Mouse (Mus musculus): ENCODE results near the gene Cacnb2. TPM values are rescaled to one million over a fixed set of nuclear protein-coding genes. Genes with fewer than 3 reads are reported as not detected.

Gene Cacnb2
- polyA plus RNA-seq, 3 experiments from 2014 or later = 0.36 to 0.41 TPM; not detected in 1

DNA sequence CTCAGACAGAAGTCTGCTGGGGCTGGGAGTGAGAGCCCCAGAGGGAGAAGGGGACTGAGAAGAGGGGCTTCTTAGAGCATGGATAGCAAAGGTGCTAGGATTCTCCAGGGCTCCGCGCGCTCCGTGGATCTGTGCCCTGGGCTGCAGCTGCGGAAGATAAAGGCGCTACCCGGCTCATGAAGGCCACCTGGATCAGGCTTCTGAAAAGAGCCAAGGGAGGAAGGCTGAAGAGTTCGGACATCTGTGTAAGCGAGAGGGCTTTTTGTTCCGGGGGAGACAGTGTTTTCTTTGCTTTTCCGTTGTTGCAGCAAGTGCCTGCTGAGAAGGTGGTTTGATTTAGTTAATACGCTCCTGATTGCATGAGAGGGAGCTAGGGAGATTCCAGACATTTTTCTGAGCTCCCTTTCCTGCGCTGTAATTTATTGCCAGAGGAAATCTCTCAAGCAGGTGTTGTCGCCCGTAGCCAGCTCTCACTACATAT is 270.9 kb downstream of the Cacnb2 start:
- ATAC-seq = no peak

DNA sequence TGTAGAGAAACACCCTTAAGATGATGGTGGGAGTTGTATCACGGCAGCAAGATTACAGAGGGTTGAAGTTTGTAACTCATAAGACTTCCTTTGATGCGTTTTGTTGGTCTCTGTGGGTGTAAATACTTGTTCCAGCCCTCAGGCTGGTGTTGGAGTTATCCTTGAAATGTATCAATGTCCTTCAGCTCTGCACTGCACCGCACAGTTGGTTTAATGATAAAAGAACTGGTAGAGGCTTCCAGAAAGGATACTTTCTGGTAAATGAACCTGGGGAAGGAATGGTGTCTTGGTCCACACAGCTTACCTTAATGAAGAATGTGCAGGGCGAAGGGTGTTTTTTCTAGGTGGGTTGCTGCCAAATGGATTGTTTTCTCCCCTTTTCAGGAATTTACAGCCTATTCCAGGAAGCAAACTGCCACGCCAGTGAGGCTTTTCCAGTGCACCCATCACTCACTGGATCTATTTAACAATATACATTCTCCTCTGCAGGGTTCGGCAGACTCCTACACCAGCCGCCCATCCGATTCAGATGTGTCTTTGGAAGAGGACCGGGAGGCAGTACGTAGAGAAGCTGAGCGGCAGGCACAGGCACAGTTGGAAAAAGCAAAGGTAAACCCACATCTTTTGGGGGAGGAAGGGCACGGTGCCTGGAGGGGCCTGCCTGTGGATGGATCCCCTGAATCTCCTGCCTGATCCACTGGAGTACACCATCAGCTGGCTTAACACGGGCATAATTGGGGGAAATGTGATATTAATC is 271.6 kb downstream of the Cacnb2 start:
- ATAC-seq = no peak

DNA sequence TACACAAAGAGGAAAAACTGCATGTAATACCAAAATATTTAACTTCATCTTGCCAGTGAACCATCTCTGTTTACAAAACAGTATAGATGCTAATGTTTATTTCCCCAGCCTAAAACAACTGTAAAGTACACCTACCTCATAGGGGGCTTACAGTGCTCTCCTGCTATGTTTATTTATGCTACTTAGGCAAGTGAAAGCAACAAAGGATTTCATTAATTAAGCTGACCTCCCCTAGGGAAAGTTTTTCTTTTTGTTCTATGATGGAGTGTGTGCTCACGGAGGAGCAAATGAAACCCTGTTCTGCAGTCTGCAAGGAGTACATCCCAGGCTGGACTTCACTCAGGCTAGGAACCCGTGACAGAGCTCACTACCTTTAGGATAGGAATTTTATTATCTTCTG is 272.2 kb downstream of the Cacnb2 start:
- ATAC-seq = no peak

DNA sequence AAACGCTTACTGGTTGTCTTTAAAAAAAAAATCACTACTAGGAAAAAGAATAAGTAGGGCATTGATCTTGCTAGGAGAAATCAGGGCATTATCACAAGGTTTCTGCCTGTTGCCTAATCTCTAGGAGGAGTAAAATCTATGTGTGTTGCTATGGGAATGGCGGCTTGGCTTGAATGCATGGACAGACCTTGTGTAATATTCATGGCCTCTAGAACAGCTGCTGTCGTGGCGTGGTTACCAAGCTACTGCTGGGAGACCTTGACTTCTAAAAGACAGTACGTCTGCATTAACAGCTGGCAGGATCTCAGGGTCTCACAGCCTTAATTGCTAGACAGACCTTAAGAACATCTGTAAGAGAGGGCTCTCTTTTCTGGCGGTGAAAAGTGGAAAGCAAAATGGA is 272.7 kb downstream of the Cacnb2 start:
- no peak for ATAC-seq

DNA sequence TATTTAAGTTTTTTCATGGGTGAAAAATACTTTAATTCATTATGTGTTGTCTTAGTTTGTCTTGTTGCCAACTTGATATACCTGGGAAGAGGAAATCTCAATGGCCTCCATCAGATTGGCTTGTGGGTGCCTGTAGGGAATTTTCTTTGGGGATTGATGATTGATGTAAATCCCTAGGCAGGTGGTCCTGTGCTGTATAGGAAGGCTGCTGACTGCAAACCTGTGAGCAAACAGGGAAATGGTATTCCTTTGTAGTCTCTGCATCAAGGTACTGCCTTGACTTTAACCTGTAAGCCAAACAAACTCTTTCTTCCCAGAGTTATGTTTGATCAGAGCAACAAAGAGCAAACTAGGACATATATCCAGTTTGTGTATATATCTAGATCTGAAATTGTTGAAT is 276.1 kb downstream of the Cacnb2 start:
- no peak for ATAC-seq

DNA sequence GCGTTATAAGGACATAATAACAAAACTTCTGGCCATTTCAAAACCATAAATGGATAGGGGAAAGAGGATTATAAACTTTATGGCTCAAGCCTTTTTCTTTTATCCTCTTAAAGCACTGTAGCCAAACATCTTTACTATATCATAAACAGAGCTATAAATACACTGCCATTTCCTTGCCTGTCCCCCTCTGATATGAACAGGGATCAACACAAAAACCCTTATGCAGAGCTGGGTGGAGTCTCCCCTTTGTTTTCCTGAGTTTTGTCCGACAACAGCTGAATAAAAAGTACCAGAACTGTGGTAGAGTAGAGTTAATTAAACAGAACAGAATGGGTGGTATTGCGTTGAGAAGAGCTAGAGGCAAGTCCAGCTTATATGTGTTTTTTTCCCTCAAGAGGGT is 280.6 kb downstream of the Cacnb2 start:
- ATAC-seq = no peak

DNA sequence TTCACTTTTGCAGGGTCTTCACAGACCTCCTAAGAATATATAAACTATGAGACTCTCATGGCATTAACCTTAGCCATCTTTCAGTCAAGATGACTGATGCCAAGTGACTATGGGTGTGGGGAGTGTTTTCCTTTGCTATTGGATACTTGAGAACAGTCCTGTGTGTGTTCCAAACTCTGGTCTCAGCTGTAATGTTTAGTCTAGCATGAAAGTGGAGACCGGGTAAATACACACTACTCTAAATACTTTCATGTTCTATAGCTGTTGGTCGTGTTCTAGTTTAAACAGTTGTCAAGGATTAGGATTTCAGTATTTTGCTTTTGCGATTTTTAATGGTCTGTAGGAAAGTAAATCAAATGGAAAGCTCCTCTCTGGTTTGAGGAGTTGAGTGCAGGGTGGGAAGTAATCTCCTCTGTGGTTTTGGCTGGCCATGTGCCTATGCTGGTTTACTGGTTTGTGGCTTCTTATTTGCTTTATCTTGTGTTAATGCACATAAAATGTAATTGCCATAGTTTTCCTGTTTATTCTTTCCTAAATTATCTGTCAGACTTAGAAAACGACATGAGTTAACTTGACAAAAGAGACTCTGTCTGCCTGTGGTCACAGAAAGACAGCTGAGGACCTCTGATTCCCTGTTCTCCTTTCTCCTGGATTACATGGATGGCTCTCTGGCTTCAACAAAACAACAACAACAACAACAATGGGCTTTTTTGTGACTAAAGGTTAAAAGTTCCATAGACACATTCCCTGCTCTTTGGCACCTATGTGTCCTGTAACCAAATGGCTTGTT is 285.7 kb downstream of the Cacnb2 start:
- ATAC-seq = no peak

DNA sequence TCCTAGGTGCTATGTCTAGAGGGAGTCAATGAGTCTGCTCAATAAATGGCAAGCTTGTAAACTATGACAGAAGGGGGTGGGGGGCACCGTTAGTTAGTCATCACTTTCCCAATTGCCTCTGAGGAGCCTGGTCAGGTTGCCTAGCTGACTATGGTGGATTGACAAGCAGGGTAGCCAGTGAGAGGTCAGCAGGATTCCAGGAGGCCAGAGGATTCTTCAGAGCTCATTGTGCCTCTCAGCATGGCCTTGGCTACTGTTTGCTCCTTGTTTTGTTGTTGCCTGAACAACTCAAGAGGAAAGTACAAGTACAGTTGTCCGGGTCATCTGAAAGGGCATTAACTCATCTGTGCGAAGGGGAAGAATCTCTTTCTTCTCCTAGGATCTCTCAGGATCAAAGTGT is 300.9 kb downstream of the Cacnb2 start:
- no peak for ATAC-seq

DNA sequence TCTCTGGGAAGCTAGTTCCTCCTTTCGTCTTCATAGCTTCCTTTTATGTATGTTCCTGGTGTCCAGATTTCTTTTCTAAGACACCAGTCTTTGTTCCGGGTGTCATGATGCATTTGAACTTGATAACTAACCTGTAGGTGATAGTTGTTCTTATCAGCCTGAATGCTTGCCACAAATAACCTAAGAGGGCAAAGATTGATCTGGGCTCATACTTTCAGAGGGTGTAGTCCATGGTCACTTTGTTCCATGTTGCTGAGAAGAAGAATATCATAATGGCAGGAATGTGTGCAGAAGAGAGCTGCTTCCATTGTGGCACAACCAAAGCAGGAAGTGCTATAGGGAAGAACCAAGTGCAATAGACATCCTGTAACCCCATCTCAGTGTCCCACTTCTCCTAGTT is 302.0 kb downstream of the Cacnb2 start:
- no peak for ATAC-seq

DNA sequence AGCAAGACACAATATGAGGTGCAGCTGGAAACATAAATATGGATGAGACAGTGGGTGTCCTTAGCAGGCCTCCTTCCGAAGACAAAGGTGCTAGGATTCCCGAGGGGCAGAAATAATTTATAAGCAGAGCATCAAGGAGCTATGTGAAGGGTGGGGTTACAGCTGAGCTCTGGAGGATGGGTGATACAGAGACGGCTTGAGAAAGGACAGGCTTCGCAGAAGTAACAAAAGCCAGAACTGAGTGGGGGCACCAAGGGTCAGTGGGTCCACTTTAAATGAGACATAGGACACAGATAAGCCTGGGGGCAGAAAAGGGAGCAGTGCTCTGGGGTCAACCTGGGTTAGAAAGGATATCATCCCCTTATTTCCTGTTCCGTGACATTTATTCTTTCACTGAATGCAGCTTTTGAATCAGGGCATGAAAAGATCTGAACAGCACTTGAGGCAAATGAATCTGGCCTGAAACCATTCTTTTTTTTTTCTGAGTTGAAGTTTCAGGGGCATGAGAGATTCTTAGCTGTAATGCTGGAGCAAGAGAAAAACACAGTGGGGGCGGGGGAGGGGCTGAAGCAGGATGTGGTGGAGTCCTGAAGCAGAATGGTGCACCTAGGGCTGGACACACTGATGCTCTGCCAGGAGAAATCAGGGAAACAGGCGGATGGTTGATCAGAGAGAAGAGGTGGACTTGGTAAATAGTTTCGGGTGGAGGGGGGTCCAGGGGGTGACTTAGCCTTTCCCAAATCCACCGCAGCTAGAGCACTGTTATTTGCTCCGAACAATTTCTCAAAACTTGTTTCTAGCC is 304.4 kb downstream of the Cacnb2 start:
- ATAC-seq = no peak

DNA sequence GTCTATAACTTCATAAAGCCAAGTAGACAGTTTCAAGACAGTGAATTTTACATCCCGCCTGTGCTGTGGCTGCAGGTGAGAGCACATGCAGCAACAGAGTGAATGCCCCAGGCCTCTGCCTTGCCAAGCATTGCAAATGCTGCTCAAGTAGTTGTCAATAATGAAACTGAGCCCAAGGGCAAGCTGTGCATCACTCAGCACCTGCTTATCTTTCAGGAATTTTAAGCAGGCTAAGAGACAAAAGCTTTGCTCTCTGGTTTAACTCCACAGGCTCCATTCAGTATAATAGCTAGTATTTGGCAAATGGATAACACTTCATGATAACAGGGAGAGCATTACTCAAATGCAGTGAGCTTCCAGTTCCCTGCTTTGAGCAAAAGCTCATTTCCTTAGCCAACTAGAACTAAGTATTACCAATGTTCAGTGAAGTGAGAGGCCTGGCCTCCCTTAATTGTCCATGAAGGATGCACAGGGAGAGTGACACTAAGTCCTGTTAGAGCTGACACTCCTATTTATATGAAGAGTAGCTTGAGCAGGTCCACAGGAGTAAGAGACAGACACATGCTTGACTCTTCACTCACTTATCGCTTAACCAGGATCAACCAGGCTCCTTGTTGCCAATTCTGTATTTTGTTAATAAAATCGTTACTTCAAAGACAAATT is 314.8 kb downstream of the Cacnb2 start:
- no peak for ATAC-seq

DNA sequence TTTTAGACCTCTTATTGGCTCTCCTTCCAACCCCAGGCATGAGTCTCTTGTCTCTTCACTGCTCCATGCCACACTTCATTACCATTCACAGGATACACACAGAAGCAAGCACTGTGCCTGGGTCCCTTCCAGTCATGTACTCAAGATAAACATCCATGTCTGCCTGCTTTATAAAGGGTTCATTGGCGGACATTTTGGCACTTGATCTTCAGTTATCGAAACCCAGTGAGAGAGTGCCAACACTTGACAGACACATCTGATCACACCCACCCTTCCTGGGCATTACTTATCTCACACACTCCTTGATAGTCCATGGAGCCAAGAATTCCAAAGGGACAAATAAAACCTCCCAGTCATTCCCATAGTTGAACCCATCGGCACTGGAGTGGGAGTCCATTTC is 327.0 kb downstream of the Cacnb2 start:
- ATAC-seq = no peak

DNA sequence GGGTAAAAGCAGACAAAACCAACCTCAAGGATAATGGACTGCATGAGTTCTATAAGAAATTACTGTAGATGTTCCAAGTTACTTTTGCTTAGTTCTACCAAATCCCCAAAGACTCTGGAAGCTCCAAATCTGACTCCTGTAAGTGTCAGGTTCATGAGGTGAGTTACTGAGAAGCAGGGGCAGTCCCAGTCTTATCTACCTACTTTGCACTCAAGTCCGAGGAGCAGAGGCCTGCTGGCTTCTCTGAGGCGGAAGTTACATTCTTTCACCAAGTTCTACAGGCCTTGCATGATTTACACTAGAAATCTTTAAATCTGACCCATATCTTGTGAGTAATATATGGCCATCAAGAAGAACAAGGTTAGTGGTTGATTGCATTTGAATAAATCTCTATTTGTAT is 329.1 kb downstream of the Cacnb2 start:
- ATAC-seq = no peak

DNA sequence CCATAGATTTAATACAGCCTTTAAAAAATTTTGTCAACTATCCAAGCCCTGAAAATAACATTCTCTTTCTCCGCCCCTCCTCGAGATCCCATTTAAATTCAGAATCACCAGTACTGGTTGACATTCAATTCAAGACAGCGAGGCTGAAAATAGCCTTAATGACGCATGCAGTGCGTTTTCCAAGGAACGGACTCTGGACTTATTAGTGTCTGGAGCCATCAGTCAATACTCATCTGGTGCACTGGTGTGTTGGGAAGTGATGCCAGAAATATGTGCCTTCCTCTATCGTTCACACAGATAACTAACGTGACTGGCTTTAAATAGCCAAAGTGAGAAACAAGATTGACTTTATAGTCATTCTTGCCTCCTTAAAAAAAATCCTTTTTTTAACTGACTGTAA is 333.6 kb downstream of the Cacnb2 start:
- ATAC-seq = no peak

DNA sequence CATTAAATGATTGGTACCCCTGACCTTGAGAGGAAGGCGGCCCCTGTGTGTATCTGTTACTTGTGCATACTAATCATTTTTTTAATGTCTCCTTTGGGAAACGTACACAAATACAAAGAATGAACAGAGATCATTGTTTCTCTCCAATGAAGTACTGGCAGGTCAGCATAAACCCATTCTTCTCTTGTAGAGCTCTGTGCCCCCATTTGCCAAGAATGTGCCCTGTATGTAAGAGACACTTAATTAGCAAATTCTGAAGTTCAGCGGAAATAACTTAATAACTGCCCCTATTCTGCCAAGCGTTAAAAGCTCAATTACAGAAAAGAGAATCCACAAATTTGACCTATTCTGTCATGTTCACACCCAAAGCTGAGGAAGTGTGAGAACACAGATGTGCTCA is 339.4 kb downstream of the Cacnb2 start:
- no peak for ATAC-seq

DNA sequence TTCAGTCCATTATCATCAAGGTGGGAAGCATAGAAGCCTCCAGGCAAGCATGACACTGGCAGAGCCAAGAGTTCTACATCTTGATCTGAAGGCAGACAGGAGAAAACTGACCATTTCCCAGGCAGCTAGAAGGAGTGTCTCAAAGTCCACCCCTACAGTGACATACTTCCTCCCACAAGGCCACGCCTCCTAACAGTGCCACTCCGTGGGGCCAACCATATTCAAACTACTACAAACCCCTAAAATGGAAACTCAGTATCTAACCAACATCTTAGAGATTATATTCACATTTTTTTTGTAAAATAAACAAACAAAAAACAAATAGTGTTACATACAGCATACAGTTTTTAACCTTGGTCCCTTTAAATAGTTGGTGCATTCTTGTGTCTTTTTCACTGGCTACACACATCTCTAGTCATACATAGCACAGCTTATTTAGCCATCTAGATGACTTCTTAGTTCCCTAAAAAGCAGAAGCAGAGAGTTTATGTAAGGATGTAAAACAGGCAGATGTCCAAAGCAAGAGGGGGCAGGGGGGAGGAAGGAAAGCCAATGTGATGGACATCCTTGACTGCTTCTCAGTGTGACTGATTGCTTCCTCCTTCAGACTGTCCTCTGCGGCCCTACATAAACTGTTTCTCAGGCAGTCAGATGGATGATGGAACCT is 340.9 kb downstream of the Cacnb2 start:
- ATAC-seq = no peak

DNA sequence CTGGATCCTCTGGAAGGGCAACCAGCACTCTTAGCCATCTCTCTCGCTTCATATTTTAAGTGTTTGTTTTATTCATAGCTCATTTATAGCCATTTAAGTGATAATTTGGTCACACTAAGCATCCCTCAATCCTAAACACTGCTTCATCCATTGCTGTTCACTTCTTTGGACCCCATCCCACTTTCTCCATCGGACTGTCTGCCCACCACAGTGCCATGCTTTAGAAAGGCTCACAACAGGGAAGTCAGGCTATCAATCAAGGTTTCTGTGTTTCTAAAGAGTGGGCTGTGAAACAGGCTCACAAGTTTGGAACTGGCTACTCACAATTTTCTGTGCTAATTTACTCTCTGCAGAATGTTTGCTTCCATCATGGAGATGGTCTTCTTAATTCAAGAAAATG is 350.2 kb downstream of the Cacnb2 start:
- ATAC-seq = no peak

DNA sequence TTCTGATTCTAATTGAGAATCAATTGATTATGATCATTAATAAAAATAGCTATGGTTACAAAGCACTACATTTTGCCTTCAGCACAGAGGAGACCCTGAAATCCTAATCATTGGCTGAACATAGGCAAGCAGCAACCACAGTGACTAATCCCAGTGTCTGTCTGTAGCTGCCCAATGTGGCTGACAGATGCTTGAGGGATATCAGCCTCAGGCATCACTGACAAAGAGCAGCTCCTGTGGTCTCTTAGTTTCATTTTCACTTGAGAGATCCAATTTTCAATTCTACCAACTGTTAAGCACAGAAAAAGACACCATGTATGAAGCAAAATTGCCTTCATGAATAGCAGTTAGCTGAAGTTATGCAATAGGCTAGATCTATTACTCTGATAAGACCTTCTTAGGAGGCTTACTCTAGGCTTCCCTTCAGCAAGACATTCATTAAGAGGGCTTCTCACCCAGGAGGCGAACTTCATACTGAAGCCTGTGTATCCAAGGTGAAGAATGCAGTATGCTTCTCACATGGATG is 358.1 kb downstream of the Cacnb2 start:
- ATAC-seq = no peak

DNA sequence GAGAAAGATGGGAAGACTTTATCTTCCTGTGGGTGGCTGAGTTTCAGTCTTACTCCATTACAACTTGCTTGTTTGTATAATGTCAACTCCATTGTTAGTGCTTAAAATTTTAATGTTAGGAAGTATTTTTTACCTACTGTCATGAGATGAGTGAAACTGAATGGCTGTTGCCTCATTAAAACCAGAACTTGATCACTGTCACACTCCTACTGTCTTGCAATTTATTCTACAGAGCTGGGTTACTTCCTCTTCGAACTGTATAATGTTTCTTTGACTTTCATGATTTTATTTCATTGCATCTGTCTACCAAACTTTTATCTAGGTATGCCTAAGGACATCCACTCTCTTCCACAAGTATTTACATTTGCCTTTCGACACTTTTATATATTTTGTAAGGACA is 358.6 kb downstream of the Cacnb2 start:
- no peak for ATAC-seq

DNA sequence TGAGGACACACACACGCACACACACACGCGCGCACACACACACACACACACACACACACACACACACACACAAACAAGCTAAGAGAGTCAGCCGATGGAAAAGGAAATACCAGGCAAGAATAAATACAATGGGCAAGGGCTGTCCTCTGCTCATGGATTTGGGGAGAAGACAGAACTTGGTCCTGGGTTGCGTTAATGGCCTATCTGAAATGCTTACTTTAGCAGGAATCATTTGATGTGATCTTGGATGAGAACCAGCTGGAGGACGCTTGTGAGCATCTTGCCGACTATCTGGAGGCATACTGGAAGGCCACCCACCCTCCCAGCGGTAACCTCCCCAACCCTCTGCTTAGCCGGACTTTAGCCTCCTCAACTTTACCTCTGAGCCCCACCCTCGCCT is 381.1 kb downstream of the Cacnb2 start:
- no peak for ATAC-seq

DNA sequence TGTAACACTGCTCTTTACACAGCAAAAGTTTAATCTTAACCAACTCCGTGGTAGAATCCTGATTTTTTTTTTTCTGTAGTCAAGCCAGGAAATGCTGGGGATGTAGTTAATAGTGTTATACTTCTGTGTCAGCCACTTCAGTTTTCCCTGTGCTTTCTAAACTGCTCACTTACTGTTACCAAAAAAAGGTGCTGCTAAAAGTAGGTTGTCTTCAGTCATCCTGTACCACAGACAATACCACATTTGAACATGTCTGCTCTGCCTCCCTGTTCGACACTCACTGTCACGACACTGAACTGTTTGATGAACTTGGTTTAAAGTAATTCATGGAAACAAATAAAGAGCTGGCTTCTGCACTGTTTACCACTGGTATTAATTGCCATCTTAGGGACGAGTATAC is 385.6 kb downstream of the Cacnb2 start:
- ATAC-seq = no peak

DNA sequence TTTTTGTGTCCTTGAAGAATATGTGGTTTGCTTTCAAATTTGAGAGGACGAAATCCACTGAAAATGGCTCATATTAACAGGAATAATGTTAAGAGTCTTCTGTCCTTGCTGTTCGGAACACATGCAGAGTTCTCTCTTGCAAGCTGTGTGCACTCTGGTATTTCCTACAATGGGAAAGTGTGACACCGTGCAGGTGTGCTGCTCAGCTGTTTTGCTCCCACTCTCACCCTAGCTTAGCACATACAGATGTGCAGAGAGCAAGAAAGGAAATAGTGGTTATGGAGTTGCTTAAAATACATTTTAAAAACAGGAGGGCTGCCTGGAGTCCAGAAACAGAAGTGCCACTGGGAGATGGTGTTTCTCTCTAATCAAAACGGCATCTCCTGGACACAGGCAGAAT is 386.5 kb downstream of the Cacnb2 start:
- ATAC-seq = no peak

Measured in inflammation-experienced regulatory T-cells, adult 6 months (primary cell).